Mouse (Mus musculus) adrenal gland, adult (tissue): Measurements from ENCODE around the gene Kcnn1.
"Not testable (repeated sequence)": the region's sequence is repeated elsewhere in the genome, so short reads cannot be mapped to it uniquely, and the experiment has no call there.

Experiments used
- DNase-seq, 2 experiments: peaks; one replicate each; pipeline ENCODE4 v3.0.0; 2022 to 2023; ENCODE audit warnings: low spot score in 1 of 2; ENCODE audit not compliant: inconsistent age in 2 of 2

Gene Kcnn1

GRCm38 (mm10) chr8:70862824-70863641, at the start of gene Kcnn1:
TSS of gene Kcnn1 (minus strand) at chr8:70863258.
- DNase-seq, result peak in 1 of 2 experiments; percentile 53

- no peak for DNase-seq
Observed at GRCm38 (mm10) chr8:70911596-70911995, 48.5 kb upstream of the Kcnn1 start.

- no peak for DNase-seq
Observed at GRCm38 (mm10) chr8:70907518-70907917, 44.5 kb upstream of the Kcnn1 start.

GRCm38 (mm10) chr8:70905831-70906736, 43.0 kb upstream of the Kcnn1 start, which contains the start of gene Map1s:
TSS of gene Map1s (plus strand) at chr8:70905932.
- peak; percentile 80 to 91 for DNase-seq

GRCm38 (mm10) chr8:70905463-70905830, 42.4 kb upstream of the Kcnn1 start:
- no peak for DNase-seq

GRCm38 (mm10) chr8:70904532-70904931, 41.5 kb upstream of the Kcnn1 start:
- peak; percentile 48 to 73 for DNase-seq

GRCm38 (mm10) chr8:70903582-70903981, 40.5 kb upstream of the Kcnn1 start:
- DNase-seq, result no peak

- DNase-seq, result no peak
Observed at GRCm38 (mm10) chr8:70903112-70903511, 40.1 kb upstream of the Kcnn1 start.

GRCm38 (mm10) chr8:70902211-70902610, 39.2 kb upstream of the Kcnn1 start:
- no peak for DNase-seq

- DNase-seq, result peak; percentile 56 to 66
Observed at GRCm38 (mm10) chr8:70900872-70901387, 37.9 kb upstream of the Kcnn1 start.

- DNase-seq, result no peak
Observed at GRCm38 (mm10) chr8:70899226-70899625, 36.2 kb upstream of the Kcnn1 start.

GRCm38 (mm10) chr8:70898661-70899198, 35.7 kb upstream of the Kcnn1 start:
- peak in 1 of 2 experiments; percentile 47 for DNase-seq

- peak; percentile 86 to 95 for DNase-seq
Observed at GRCm38 (mm10) chr8:70897681-70898413, 34.8 kb upstream of the Kcnn1 start.

- DNase-seq, result peak; percentile 96 to 98
Observed at GRCm38 (mm10) chr8:70897021-70897680, 34.1 kb upstream of the Kcnn1 start, which contains the start of gene Rpl18a. TSS of gene Rpl18a (minus strand) at chr8:70897412.

- peak in 1 of 2 experiments; percentile 63 for DNase-seq
Observed at GRCm38 (mm10) chr8:70896316-70897020, 33.4 kb upstream of the Kcnn1 start.

GRCm38 (mm10) chr8:70895571-70896259, 32.7 kb upstream of the Kcnn1 start:
- DNase-seq, result not testable (repeated sequence)

GRCm38 (mm10) chr8:70894771-70895545, 31.9 kb upstream of the Kcnn1 start:
- no peak for DNase-seq

GRCm38 (mm10) chr8:70894385-70894720, 31.3 kb upstream of the Kcnn1 start:
- DNase-seq, result no peak
